Mouse (Mus musculus) lung, adult 2 months (tissue): ENCODE results near the gene Cracr2b. TPM values are rescaled to one million over a fixed set of nuclear protein-coding genes. Genes with fewer than 3 reads are reported as not detected.
"Not testable (repeated sequence)": the region's sequence is repeated elsewhere in the genome, so short reads cannot be mapped to it uniquely, and the experiment has no call there.

Source experiments
- DNase-seq: peaks from one replicate; pipeline ENCODE4 v3.0.0; 2022
- H3K4me1 ChIP-seq: fragments of 200-500 bp; 2 replicates; pipeline ENCODE4 v1.6.1; 2011; ENCODE audit warnings: low read length; ENCODE audit not compliant: control insufficient read depth, insufficient read depth
- H3K4me3 ChIP-seq: fragments of 200-500 bp; replicated peaks from 2 replicates; pipeline ENCODE3; 2011; ENCODE audit warnings: low read depth, mild to moderate bottlenecking, control low read depth, low read length; ENCODE audit errors: extremely low read depth
- CTCF ChIP-seq: fragments of 200-500 bp; IDR thresholded peaks from 2 replicates; pipeline ENCODE4 v1.5.1; 2011; ENCODE audit warnings: mild to moderate bottlenecking, low read length, control low read depth; ENCODE audit not compliant: insufficient read depth
- POLR2A ChIP-seq: fragments of 200-500 bp; IDR thresholded peaks from 2 replicates; pipeline ENCODE4 v1.6.1; 2011; ENCODE audit warnings: low read depth, mild to moderate bottlenecking, control low read depth, low read length, borderline replicate concordance; ENCODE audit errors: extremely low read depth
- WGBS: fragments of 180-500 bp; shearing (Covaris S2); methylation state at CpG from one replicate; pipeline ENCODE4 v1.1.7; 2018; 5-methylcytosine and 5-hydroxymethylcytosine counted together
- polyA plus RNA-seq: library from polyadenylated mRNA; depleted of rRNA; stranded (reverse); fragments of >200 nt; gene quantifications from 2 replicates; pipeline ENCODE4 v1.2.3, GENCODE M21; 2012

Cracr2b gene
- polyA plus RNA-seq, 1 experiment: 177 TPM

- 93% methylated on average over 12 of the region's 12 CpGs for WGBS
- DNase-seq: no peak
- H3K4me3 ChIP-seq: no peak overlapping the region
- H3K4me1 ChIP-seq: peaks cover 15% of the 10 kb centered on the region
- TF ChIP-seq POLR2A: no peak
- no peak for TF ChIP-seq CTCF
Measured at GRCm38 (mm10) chr7:141438201-141438968, 22.5 kb upstream of the Cracr2b start.

GRCm38 (mm10) chr7:141439140-141439679, 21.7 kb upstream of the Cracr2b start:
- 97% methylated on average over 10 of the region's 10 CpGs for WGBS
- H3K4me3 ChIP-seq: no peak overlapping the region
- H3K4me1 ChIP-seq: peaks cover 18% of the 10 kb centered on the region
- TF ChIP-seq POLR2A (no peak), CTCF (no peak)
- DNase-seq: no peak

GRCm38 (mm10) chr7:141439811-141440210, 21.1 kb upstream of the Cracr2b start:
- no peak for DNase-seq
- Histone ChIP-seq H3K4me1 (peaks cover 15% of the 10 kb centered on the region), H3K4me3 (no peak overlapping the region)
- 94% methylated on average over 11 of the region's 11 CpGs for WGBS
- no peak for TF ChIP-seq POLR2A

GRCm38 (mm10) chr7:141440613-141441012, 20.3 kb upstream of the Cracr2b start:
- Histone ChIP-seq H3K4me1 (peaks cover 10% of the 10 kb centered on the region), H3K4me3 (no peak overlapping the region)
- DNase-seq: peak; percentile 54
- TF ChIP-seq POLR2A (no peak), CTCF (peak; percentile 71)
- 25% methylated on average over 6 of the region's 6 CpGs for WGBS

GRCm38 (mm10) chr7:141441460-141441859, 19.4 kb upstream of the Cracr2b start:
- no peak overlapping the region for H3K4me3 ChIP-seq
- no peak for DNase-seq

GRCm38 (mm10) chr7:141442199-141442598, 18.7 kb upstream of the Cracr2b start:
- peaks cover 8% of the 10 kb centered on the region; the same call in 1 of the 2 replicates for H3K4me1 ChIP-seq
- no peak for DNase-seq
- no peak overlapping the region for H3K4me3 ChIP-seq
- TF ChIP-seq CTCF (no peak), POLR2A (no peak)
- 94% methylated on average over 13 of the region's 13 CpGs for WGBS

More at GRCm38 (mm10) chr7:141441460-141441859, 19.4 kb upstream of the Cracr2b start:
- 95% methylated on average over 9 of the region's 9 CpGs for WGBS
- H3K4me1 ChIP-seq: peaks cover 8% of the 10 kb centered on the region; the same call in 1 of the 2 replicates
- no peak for TF ChIP-seq CTCF
- TF ChIP-seq POLR2A: no peak

GRCm38 (mm10) chr7:141443081-141443821, 17.6 kb upstream of the Cracr2b start:
- H3K4me3 ChIP-seq: peak overlapping the region; percentile 52
- no peak for DNase-seq
- TF ChIP-seq CTCF (no peak), POLR2A (no peak)
- WGBS: 14% methylated on average over 12 of the region's 12 CpGs
- peaks cover 8% of the 10 kb centered on the region; the same call in 1 of the 2 replicates for H3K4me1 ChIP-seq

- H3K4me1 ChIP-seq: peaks cover 11% of the 10 kb centered on the region; the same call in 1 of the 2 replicates
- H3K4me3 ChIP-seq: peak within 1 kb of the TSS; percentile 52
- WGBS: under 1% methylated on average over 25 of the region's 25 CpGs
- TF ChIP-seq POLR2A (peak; percentile 20; the same call in 1 of the 2 replicates), CTCF (no peak)
- DNase-seq: peak; percentile 69
Measured at GRCm38 (mm10) chr7:141443828-141444237, 17.1 kb upstream of the Cracr2b start, which contains the start of gene Pidd1. TSS of gene Pidd1 (minus strand) at chr7:141444025.

- whole genome bisulfite sequencing: 67% methylated on average over 3 of the region's 3 CpGs
- not testable (repeated sequence) for H3K4me3 ChIP-seq, DNase-seq, H3K4me1 ChIP-seq
Measured at GRCm38 (mm10) chr7:141446374-141446773, 14.5 kb upstream of the Cracr2b start.

- TF ChIP-seq POLR2A (peak; percentile 90), CTCF (no peak)
- Histone ChIP-seq H3K4me1 (peaks cover 8% of the 10 kb centered on the region; the same call in 1 of the 2 replicates), H3K4me3 (peak within 1 kb of the TSS; percentile 98)
- under 1% methylated on average over 63 of the region's 63 CpGs for WGBS
- peak; percentile 95 for DNase-seq
Measured at GRCm38 (mm10) chr7:141447110-141447991, 13.5 kb upstream of the Cracr2b start, which contains the start of gene Rplp2. TSS of gene Rplp2 (plus strand) at chr7:141447370.
